Mouse (Mus musculus): ENCODE results near the gene Erbb3.

The Erbb3 gene

GRCm38 (mm10) chr10:128525671-128526308, 63.7 kb downstream of the Erbb3 start, which contains the start of gene Esyt1:
TSS of gene Esyt1 (minus strand) at chr10:128525871.
- peak; percentile 99 for DNase-seq

- peak; percentile 60 to 67 for DNase-seq
Measured at GRCm38 (mm10) chr10:128524732-128525662, 64.5 kb downstream of the Erbb3 start.

GRCm38 (mm10) chr10:128524111-128524731, 65.2 kb downstream of the Erbb3 start:
- DNase-seq = no peak

- no peak for DNase-seq
Measured at GRCm38 (mm10) chr10:128522351-128522750, 67.1 kb downstream of the Erbb3 start.

- no peak for DNase-seq
Measured at GRCm38 (mm10) chr10:128520591-128520990, 68.9 kb downstream of the Erbb3 start.

- DNase-seq = peak; percentile 57 to 72
Measured at GRCm38 (mm10) chr10:128518833-128519232, 70.6 kb downstream of the Erbb3 start.
